Mouse (Mus musculus) embryonic facial prominence, embryonic 14.5 days (tissue): ENCODE data around the gene Gm884. TPM values are rescaled to one million over a fixed set of nuclear protein-coding genes. Genes with fewer than 3 reads are reported as not detected.

Experiments used
- ATAC-seq: fragments of 200-750 bp; cut with Nextera tagmentation; 2 replicates; pipeline ENCODE4 v1.8.0; 2017; ENCODE audit warnings: low read depth, moderate number of reproducible peaks, moderate TSS enrichment
- DNase-seq: peaks from one replicate; pipeline ENCODE4 v3.0.0-alpha.2; 2015; ENCODE audit warnings: low spot score
- H3K27ac ChIP-seq: fragments of 300-500 bp; sonication (generic); replicated peaks from 2 replicates; pipeline ENCODE4 v1.5.1; 2014; ENCODE audit warnings: low read depth, mild to moderate bottlenecking, low read length, moderate library complexity
- H3K27me3 ChIP-seq: fragments of 300-500 bp; sonication (generic); replicated peaks from 2 replicates; pipeline ENCODE4 v1.6.1; 2014; ENCODE audit warnings: low read length; ENCODE audit not compliant: control insufficient read depth, insufficient read depth
- H3K36me3 ChIP-seq: fragments of 300-500 bp; sonication (generic); 2 replicates; pipeline ENCODE4 v1.6.1; 2014; ENCODE audit warnings: low read length, mixed read lengths; ENCODE audit not compliant: control insufficient read depth, insufficient read depth
- H3K4me1 ChIP-seq: fragments of 300-500 bp; sonication (generic); 2 replicates; pipeline ENCODE4 v1.6.1; 2014; ENCODE audit warnings: antibody characterized with exemption, low read length; ENCODE audit not compliant: control insufficient read depth, insufficient read depth
- H3K4me2 ChIP-seq: fragments of 300-500 bp; sonication (generic); 2 replicates; pipeline ENCODE4 v1.6.1; 2014; ENCODE audit warnings: low read depth, mild to moderate bottlenecking, low read length, moderate library complexity, mixed read lengths
- H3K4me3 ChIP-seq: fragments of 300-500 bp; sonication (generic); 2 replicates; pipeline ENCODE4 v1.5.1; 2014; ENCODE audit warnings: low read depth, mild to moderate bottlenecking, low read length
- H3K9ac ChIP-seq: fragments of 300-500 bp; sonication (generic); 2 replicates; pipeline ENCODE4 v1.6.1; 2014; ENCODE audit warnings: low read depth, mild to moderate bottlenecking, low read length, moderate library complexity, mixed read lengths
- H3K9me3 ChIP-seq: fragments of 300-500 bp; sonication (generic); 2 replicates; pipeline ENCODE4 v1.6.1; 2016; ENCODE audit warnings: low read length; ENCODE audit not compliant: control insufficient read depth
- WGBS: fragments of 180-500 bp; shearing (Covaris S2); extraction: QIAGEN DNeasy Blood & Tissue Kit; methylation state at CpG from one replicate; pipeline ENCODE4 v1.1.7; 2014; 5-methylcytosine and 5-hydroxymethylcytosine counted together
- polyA plus RNA-seq: library from polyadenylated mRNA; unstranded; fragments of >200 nt; fragmentation: Nextera tagmentation; extraction: Ambion mirVana; gene quantifications from 2 replicates; pipeline ENCODE4 v1.2.1, GENCODE M21; 2014

The Gm884 gene
- polyA plus RNA-seq, 1 experiment from 2014 or later, result not detected

DNA sequence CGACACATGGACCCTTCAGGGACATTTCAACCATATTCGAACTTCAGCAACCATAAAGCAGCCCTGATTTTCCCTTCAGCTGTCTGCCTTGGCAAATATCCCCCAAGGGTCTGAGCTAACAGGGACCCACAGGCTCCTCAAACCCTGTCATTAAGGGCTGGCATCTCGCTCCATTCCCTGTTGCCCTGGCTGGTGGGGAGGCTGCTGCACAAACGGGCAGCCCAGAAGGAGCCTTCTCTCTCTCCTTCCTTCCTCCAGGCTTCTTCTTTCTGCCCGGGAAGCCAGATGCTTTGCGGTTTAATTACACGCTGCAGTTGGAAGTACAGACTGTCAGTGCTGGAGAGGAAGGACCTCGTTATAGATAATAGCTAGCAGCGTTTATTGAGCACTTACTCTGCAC lies 22.3 kb upstream of the Gm884 start:
- WGBS, result 55% methylated on average over 9 of the region's 9 CpGs

GRCm38 (mm10) chr11:103639407-103639946 lies 18.5 kb upstream of the Gm884 start:
- H3K9me3 ChIP-seq, result no peaks in the 10 kb centered on the region
- no peaks in the 10 kb centered on the region for H3K36me3 ChIP-seq
- no peak overlapping the region for H3K27ac ChIP-seq
- 5% methylated on average over 10 of the region's 10 CpGs for WGBS
- peaks cover 9% of the 10 kb centered on the region; the same call in 1 of the 2 replicates for H3K27me3 ChIP-seq
- H3K9ac ChIP-seq, result no peak overlapping the region
- H3K4me2 ChIP-seq, result peak overlapping the region; percentile 20; the same call in 1 of the 2 replicates
- H3K4me1 ChIP-seq, result no peaks in the 10 kb centered on the region
- ATAC-seq (no peak), DNase-seq (peak; percentile 71)
- no peak overlapping the region for H3K4me3 ChIP-seq

More for the DNA sequence above, 22.3 kb upstream of the Gm884 start:
- no peak overlapping the region for H3K4me2 ChIP-seq
- no peaks in the 10 kb centered on the region for H3K4me1 ChIP-seq
- ATAC-seq, result no peak
- no peak overlapping the region for H3K27ac ChIP-seq
- peaks cover 24% of the 10 kb centered on the region for H3K27me3 ChIP-seq
- DNase-seq, result no peak
- H3K36me3 ChIP-seq, result no peaks in the 10 kb centered on the region
- no peaks in the 10 kb centered on the region for H3K9me3 ChIP-seq
- no peak overlapping the region for H3K4me3 ChIP-seq
- no peak overlapping the region for H3K9ac ChIP-seq

DNA sequence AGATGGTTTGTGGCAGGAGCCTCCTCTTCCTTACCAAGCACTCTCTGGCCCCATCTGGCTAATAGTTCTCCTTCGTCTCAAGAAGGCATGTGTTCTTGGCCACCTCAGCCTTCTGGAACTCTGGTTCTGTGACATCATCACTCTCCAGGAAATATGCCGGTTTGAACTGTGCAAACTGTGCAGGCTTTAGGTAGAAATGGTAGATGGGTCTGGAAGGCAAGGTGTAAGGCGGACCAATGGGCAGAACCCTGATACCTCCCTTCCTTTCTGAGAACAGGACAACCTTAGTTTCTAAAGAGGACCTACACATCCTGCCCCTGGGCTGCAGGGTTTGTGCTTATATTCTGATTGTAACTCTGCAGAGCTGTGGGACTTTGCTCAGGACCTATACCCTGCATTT lies 17.9 kb upstream of the Gm884 start, which contains the start of gene Lyzl6:
Gene Lyzl6 (minus strand): TSS at position 101 of the 400 bp plus-strand sequence.
- DNase-seq (no peak), ATAC-seq (no peak)
- Histone ChIP-seq H3K27me3 (peaks cover 9% of the 10 kb centered on the region; the same call in 1 of the 2 replicates), H3K4me1 (no peaks in the 10 kb centered on the region), H3K36me3 (no peaks in the 10 kb centered on the region), H3K9ac (no peak within 1 kb of the TSS), H3K4me2 (peak within 1 kb of the TSS; percentile 20; the same call in 1 of the 2 replicates), H3K9me3 (no peaks in the 10 kb centered on the region), H3K27ac (no peak within 1 kb of the TSS), H3K4me3 (no peak within 1 kb of the TSS)
- WGBS, result 72% methylated on average over 3 of the region's 3 CpGs

- no peaks in the 10 kb centered on the region for H3K36me3 ChIP-seq
- H3K4me3 ChIP-seq, result no peak overlapping the region
- H3K9me3 ChIP-seq, result no peaks in the 10 kb centered on the region
- no peak overlapping the region for H3K9ac ChIP-seq
- peaks cover 9% of the 10 kb centered on the region; the same call in 1 of the 2 replicates for H3K27me3 ChIP-seq
- 80% methylated on average over 6 of the region's 6 CpGs for WGBS
- no peak for ATAC-seq
- H3K27ac ChIP-seq, result no peak overlapping the region
- no peak for DNase-seq
- no peaks in the 10 kb centered on the region for H3K4me1 ChIP-seq
- no peak overlapping the region for H3K4me2 ChIP-seq
Observed at GRCm38 (mm10) chr11:103636261-103636660, 15.3 kb upstream of the Gm884 start.

DNA sequence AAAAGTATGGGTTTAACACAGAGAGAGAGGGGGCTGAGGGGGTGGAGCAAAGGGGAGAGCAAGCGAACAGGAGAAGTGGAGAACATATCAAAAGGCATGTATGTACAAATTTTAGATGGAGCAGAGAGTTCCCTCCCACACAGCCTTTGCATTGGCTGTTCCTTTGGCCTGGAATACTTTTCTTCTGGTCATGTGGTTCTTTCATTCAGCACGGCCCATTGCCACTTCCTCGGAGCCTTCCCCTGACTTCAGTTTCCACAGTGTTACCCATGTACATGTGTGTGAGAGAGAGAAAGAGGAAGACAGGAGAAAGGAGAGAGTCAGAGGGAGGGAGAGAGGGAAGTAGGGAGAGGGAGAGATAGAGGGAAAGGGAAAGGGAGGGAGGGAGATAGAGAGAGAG lies 14.5 kb upstream of the Gm884 start:
- DNase-seq, result no peak
- Histone ChIP-seq H3K9me3 (no peaks in the 10 kb centered on the region), H3K4me2 (no peak overlapping the region), H3K36me3 (no peaks in the 10 kb centered on the region), H3K27me3 (peaks cover 7% of the 10 kb centered on the region; the same call in 1 of the 2 replicates), H3K27ac (no peak overlapping the region), H3K4me3 (no peak overlapping the region), H3K4me1 (no peaks in the 10 kb centered on the region), H3K9ac (no peak overlapping the region)
- ATAC-seq, result no peak
- 71% methylated on average over 3 of the region's 3 CpGs for WGBS

- Histone ChIP-seq H3K36me3 (no peaks in the 10 kb centered on the region), H3K4me2 (no peak overlapping the region), H3K4me1 (no peaks in the 10 kb centered on the region), H3K9me3 (no peaks in the 10 kb centered on the region), H3K4me3 (no peak overlapping the region), H3K27ac (no peak overlapping the region), H3K9ac (no peak overlapping the region), H3K27me3 (peaks cover 3% of the 10 kb centered on the region; the same call in 1 of the 2 replicates)
- no peak for DNase-seq
- ATAC-seq, result no peak
- 83% methylated on average over 7 of the region's 7 CpGs for WGBS
Observed at GRCm38 (mm10) chr11:103634806-103635205, 13.9 kb upstream of the Gm884 start.

GRCm38 (mm10) chr11:103627453-103627852 lies 6.5 kb upstream of the Gm884 start:
- Histone ChIP-seq H3K36me3 (no peaks in the 10 kb centered on the region), H3K27me3 (no peaks in the 10 kb centered on the region), H3K4me3 (no peak overlapping the region), H3K27ac (no peak overlapping the region), H3K9ac (no peak overlapping the region), H3K4me2 (no peak overlapping the region), H3K4me1 (no peaks in the 10 kb centered on the region), H3K9me3 (no peaks in the 10 kb centered on the region)
- 78% methylated on average over 23 of the region's 23 CpGs for WGBS
- no peak for DNase-seq
- no peak for ATAC-seq

DNA sequence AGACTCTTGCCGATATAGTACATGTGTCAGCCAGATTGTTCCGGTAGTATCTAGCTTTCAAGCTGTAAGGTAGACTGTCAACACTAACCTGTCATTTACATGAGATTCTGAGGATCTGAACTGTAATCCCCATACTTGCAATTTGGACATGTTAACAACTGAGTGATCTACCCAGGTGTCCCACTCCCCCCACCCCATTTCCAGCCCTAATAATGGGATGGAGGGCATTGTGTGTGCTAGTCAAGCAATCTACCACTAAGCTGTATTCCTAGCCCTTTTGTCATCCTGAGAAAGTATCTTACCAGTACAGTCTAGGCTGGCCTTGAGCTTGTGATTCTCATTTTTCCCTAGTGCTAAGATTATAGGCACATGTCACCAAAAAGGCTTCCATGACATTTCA lies 10.2 kb downstream of the Gm884 start:
- Histone ChIP-seq H3K27ac (no peak overlapping the region), H3K4me3 (no peak overlapping the region), H3K36me3 (no peaks in the 10 kb centered on the region), H3K27me3 (no peaks in the 10 kb centered on the region), H3K9ac (no peak overlapping the region), H3K4me1 (no peaks in the 10 kb centered on the region), H3K4me2 (no peak overlapping the region), H3K9me3 (no peaks in the 10 kb centered on the region)
- WGBS, result 88% methylated on average over 2 of the region's 2 CpGs
- DNase-seq, result no peak
- ATAC-seq, result no peak

DNA sequence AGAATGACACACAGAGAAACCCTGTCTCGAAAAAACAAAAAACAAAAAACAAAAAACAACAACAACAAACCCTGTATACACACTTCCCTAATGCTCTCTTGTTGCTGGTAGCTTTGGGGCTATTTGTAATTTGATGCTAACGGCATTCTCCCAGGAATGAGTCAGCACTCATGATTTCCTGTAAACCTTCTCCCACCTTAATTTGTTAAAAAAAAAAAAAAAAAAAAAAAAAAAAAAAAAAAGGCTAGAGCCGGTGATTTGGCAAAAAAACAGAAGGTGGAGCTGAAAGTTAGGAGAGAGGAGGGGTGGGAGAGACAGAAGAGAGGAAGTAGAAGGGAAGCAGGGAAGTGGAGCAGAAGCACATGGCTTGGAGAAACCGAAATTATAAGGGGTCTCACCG lies 14.3 kb downstream of the Gm884 start:
- Histone ChIP-seq H3K27ac (no peak overlapping the region), H3K4me3 (no peak overlapping the region), H3K4me2 (no peak overlapping the region), H3K4me1 (no peaks in the 10 kb centered on the region), H3K9me3 (no peaks in the 10 kb centered on the region), H3K27me3 (no peaks in the 10 kb centered on the region), H3K36me3 (no peaks in the 10 kb centered on the region), H3K9ac (no peak overlapping the region)
- ATAC-seq, result no peak
- no peak for DNase-seq
- 52% methylated on average over 5 of the region's 5 CpGs for WGBS
